Mouse (Mus musculus) cerebellum, adult 11-12 months (tissue): ENCODE measurements around the gene Slc17a5.

Experiments
- DNase-seq: peaks from one replicate; pipeline ENCODE4 v3.0.0; 2022

Gene Slc17a5

DNA sequence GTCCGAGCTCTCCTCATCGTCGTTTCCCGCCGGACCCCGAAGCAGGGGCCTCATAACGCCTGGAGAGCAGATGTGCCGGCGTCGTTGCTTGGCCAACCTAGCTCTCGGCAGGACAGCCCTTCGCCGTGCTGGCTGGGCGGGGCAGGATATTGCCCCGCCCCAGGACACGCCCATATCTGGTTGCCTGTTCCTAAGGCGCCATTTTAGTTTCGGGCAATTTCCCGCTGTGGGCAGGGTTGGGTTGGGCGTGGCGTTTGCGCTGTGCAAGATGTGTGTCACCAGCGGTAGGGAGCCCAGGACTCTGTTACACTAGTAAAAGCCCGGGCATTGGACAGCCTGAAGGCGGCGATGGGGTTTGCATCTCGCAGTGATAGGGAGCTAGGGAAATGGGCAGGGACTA lies at the start of gene Slc17a5:
Gene Slc17a5 (minus strand): TSS at position 128 of the 400 bp plus-strand sequence.
- peak; percentile 91 for DNase-seq

DNA sequence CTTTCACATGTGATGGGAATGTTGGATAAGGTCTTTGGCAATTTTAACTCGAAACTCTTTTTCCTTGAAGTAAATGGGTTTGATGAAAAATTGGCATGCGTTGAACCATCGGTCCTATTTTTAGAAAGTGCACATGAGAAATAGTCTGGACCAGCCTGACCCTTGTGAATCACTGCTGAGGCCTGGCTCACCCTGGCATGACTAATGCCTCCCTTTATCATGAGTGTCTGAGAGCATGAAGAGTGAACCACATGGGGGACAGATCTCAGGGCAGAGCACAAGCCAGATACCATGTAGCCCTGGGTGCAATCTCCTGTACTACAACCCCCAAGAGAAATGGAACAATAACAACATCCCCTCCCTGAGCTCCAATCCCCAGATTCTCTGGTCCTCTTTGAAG lies 46.1 kb upstream of the Slc17a5 start:
- no peak for DNase-seq

GRCm38 (mm10) chr9:78631755-78632434 lies 44.1 kb upstream of the Slc17a5 start:
- DNase-seq = no peak

- no peak for DNase-seq
These were observed 42.1 kb upstream of the Slc17a5 start for GRCm38 (mm10) chr9:78629991-78630390.

DNA sequence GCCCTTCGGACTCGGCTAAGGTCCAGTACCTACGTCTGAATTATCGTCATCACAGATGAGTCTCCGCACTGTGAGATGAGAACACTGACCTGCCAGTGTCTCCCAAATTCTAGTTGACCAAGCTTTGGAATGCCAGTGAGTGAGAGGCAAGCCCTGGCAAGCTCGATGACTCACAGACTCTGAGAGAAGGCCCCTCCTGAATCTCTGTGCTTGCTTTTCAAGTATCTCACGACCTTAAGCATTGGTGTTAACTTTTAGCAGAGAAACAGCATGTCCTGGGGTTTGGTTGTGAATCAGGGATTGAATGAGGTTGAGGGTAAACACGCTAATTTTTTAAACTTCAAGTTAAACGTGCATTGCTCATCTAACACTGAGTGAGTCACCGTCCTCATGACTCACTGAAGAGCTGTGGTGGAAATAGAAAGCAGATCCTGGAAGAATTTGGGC lies 35.5 kb upstream of the Slc17a5 start:
- DNase-seq = no peak

- DNase-seq = no peak
These were observed 31.4 kb upstream of the Slc17a5 start for GRCm38 (mm10) chr9:78619285-78619684.

DNA sequence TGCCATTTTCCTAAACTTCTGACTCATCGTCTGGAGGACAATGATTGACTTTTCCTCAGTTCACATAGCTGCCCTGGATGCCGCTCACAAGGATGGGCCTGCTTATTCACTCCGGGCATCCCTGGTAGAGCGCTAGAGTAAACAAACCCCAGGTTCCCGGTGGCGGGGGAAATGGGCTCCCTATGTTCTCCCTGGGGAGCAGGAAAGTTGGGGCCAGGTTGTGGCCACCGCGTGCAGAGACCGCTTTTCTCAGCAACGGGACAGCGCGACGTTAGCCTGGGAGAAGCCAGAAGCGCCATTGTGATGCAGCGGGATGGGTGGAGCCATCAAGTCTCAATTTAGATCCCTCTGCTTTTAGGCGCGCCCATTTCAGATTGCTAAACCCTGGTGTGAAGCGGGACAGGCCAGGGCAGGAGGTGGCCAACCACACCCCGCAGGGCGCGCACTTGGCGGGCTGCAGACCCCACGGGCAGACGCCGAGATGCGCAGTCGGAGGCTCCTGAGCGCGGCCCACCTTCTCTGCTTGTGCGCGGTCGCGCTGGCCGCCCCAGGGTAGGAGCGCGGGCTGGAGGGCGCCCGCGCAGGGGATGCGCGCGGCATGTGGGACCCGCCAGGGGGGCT lies 27.7 kb upstream of the Slc17a5 start, which contains the start of gene Cd109:
Gene Cd109 (plus strand): TSS at position 146 of the 621 bp plus-strand sequence.
- DNase-seq = no peak

DNA sequence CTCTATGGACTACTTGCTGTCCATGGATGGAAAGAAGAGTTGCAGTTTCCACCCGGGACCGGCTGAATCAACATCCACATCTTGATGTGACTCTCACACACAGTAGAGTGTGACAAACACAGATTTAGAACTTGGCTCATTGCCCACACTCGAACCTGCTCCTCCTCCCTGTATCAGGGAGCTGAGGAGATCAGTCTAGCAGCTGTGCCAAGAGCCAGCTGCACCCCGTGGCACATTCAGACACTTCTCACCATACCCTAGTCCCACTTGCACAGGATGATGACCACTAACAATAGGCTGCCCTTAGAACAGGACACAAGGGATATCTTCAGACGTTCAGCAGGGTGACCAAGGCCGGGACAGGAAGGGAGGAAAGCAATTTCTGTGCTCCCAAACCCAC lies 26.4 kb upstream of the Slc17a5 start:
- no peak for DNase-seq

DNA sequence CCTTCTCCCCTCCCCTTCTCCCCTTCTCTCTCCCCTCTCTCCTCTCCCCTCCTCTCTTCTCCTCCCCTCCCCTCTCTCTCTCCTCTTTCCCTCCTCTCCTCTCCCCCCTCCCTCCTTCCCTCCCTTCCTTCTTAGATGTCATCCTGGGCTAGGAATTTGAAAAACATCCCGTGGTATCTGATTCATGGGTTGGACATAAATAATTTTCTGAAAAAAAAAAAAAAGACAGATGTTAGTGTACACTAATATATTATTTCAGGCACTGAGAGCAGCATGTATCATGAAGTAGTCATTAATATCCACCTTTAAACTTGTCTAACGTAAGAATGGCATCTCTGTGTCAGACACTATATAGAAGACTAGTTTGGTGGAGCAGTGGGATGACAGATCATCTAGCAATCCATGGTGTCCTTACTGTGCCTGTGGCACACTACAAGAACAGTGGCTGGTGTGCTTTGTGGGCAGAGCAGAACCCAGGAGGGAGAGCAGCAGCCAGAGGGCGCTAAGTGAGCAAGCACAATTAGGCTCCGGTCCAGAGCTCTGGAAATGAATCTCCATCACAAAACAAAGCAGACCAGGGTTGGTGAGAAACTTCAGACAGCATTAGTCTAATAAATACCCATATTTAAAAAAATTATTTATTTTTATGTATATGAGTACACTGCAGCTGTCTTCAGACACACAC lies 13.3 kb upstream of the Slc17a5 start:
- no peak for DNase-seq

- no peak for DNase-seq
These were observed 12.1 kb upstream of the Slc17a5 start for GRCm38 (mm10) chr9:78599927-78600326.

DNA sequence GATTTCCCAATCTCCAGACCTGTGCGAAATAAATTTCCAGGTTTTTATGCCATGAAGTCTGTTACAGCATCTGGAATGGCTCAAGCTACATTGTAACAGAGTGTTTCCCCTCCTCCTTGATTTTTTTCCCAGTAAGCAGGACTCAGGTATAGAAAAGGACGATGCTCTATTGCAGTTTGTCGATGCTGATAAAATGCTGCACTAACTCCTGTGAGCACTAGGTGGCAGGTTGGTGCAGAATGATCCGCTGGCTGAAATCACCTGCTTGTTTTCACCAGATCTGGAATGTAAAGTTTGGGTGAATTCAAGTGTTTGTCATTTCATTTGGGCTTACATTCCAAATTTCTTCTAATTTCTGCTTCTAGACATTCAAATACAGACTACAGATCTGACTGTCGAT lies 9.0 kb upstream of the Slc17a5 start:
- no peak for DNase-seq

GRCm38 (mm10) chr9:78595769-78596555 lies 8.1 kb upstream of the Slc17a5 start:
- no peak for DNase-seq

GRCm38 (mm10) chr9:78595257-78595656 lies 7.4 kb upstream of the Slc17a5 start:
- DNase-seq = no peak

- DNase-seq = no peak
These were observed 2.6 kb upstream of the Slc17a5 start for GRCm38 (mm10) chr9:78590471-78590870.

DNA sequence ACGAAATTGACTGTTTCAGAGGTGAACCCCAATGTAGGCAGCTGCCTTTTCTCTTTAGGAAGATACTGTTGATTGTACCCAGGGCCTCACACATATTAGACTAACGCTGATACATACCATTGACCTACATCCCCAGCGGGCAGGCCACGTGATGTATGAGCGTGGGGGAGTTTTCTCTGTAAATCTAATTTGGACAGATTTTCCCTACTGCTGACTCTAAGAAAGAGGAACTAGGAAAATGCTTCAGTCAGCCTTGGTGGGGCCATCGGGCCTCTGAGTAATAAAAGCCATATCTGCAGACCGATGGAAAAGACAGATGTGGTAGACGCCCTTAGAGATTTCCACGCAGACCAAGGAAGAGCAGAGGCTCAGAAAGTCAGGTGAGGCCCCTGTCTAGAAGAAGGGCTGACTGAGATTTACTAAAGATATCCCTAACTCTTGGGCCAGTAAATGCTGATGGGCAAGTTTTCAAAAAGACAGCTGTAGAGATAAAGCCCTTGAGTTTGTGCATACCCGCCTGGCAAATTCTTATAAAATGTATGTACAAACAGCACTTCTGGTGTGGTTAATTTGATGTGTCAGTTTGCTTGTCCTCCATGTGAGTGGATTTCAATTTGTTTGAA lies 681 bp upstream of the Slc17a5 start:
- DNase-seq = peak; percentile 20

GRCm38 (mm10) chr9:78587218-78587883 lies 490 bp downstream of the Slc17a5 start:
- DNase-seq = no peak

DNA sequence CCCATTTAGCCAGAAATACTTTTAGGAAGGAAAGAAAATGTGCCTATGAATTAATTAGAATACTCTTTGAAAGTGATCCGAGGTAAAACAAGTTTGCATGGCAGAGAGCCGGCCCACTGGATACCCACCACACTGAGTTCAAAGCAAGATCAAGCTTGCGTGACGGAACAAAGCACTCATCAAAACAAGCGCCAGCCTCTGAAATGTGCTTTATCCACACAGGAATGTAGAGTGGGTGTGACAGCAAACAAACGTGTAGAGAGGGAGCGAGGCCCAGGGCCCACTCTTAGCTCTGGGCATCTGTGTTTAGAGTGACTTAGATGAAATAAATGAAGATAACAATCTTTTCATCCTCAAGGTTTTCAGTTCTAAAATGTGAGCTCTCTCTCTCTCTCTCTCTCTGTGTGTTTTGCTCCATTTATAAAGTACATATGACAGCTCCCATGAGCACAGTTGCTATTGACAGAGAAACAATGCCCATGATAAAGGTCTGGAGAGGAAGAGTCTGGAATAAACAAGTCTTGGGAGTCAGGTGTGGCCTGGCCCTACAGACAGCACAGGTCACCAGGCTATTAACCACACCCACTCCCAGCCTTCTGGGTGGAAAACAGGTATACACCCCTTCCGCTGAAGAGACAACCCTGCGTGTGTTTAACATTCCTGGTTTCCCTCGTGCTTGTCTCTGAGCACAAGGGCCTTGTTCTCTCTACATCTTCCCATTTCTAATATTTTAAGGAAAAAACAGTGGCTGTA lies 8.0 kb downstream of the Slc17a5 start:
- DNase-seq = no peak

DNA sequence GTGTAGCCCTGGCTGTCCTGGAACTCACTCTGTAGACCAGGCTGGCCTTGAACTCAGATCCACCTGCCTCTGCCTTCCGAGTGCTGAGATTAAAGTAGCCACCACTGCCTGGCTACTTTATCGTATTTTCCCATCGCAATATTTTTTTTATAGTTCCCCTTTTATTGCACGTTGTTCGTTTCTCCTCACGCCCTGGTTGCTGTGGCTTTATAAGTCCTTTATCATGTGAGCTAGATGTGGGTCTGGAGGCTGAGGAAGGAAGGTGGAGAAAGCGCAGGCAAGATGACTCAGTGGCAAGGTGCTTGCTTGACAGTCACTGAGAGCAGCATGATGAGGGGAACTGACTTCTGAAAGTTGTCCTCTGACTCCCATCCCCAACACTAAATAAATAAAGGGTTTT lies 9.0 kb downstream of the Slc17a5 start:
- no peak for DNase-seq

GRCm38 (mm10) chr9:78576466-78576865 lies 11.4 kb downstream of the Slc17a5 start:
- DNase-seq = no peak

- no peak for DNase-seq
These were observed 17.9 kb downstream of the Slc17a5 start for GRCm38 (mm10) chr9:78569934-78570333.

- no peak for DNase-seq
These were observed 28.4 kb downstream of the Slc17a5 start for GRCm38 (mm10) chr9:78559479-78559878.
